Mouse (Mus musculus): Measurements from ENCODE around the gene Gm21317.
"Not testable (repeated sequence)": the region's sequence is repeated elsewhere in the genome, so short reads cannot be mapped to it uniquely, and the experiment has no call there.

The Gm21317 gene

DNA sequence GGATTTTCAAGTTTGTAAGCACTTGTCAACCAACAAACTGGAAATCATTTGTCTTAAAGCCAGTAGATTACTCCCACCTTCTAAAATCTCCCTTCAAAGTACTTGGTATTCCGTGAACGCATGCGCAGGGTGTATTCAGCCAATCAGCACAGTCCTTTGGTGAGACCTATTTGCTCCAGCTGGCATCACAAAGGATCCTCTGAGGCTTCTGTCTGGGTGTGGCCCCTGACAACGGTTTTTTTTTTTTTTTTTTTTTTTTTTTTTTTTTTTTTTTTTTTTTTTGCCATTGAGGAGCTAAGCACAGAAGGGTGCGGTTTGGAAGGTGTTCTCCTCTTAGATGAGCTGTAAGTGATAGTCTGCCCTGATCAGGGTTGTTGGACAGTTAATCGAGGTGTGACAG, at the start of gene Gm21317:
TSS of gene Gm21317 (plus strand) at position 301 of the 400 bp plus-strand sequence.
- not testable (repeated sequence) for DNase-seq (ENCODE audit: low spot score)
